Mouse (Mus musculus): ENCODE results near the gene Eaf2. TPM values are rescaled to one million over a fixed set of nuclear protein-coding genes. Genes with fewer than 3 reads are reported as not detected.

Gene Eaf2
- total RNA-seq (2017), result 11.5 to 14.9 TPM (median 13.4 TPM) in 3 replicates

- peak; percentile 99 for ATAC-seq (replicated peaks; ENCODE audit: insufficient number of reproducible peaks, low FRiP score, low TSS enrichment, poor library complexity, severe bottlenecking)
Observed at GRCm38 (mm10) chr16:36874583-36875275, at the start of gene Eaf2, which contains the start of gene Golgb1. Eaf2 (minus strand) TSS chr16:36875003. Golgb1 (plus strand) TSS chr16:36875140.

- no peak for ATAC-seq (replicated peaks; ENCODE audit: insufficient number of reproducible peaks, low FRiP score, low TSS enrichment, poor library complexity, severe bottlenecking)
Observed at GRCm38 (mm10) chr16:36924312-36924711, 49.5 kb upstream of the Eaf2 start.

- no peak for ATAC-seq (replicated peaks; ENCODE audit: insufficient number of reproducible peaks, low FRiP score, low TSS enrichment, poor library complexity, severe bottlenecking)
Observed at GRCm38 (mm10) chr16:36921980-36922379, 47.2 kb upstream of the Eaf2 start.

DNA sequence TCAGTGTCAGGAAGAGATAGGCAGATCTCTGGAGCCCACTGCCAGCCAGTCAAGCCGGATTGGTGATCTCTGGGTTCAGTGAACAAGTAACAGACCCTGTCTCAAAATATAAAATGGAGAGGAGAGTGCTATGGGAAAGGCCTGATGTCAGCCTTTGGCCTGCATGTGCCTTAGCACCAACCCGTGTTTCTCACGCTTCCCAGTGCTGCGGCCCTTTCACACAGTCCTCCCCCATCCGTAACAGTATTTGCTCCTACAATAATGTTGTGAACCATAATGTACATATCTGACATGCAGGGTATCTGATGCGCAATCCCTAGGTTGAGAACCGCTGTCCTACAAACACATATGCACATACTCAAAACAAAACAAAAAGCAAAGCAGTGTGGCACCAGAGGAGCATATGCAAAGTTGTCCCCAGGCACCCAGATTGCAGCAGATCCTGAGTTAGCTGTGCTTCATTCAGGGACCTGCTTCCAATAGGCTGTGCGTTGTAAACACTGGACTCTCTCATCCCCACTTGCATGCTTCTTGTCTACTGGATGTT, 46.3 kb upstream of the Eaf2 start:
- ATAC-seq (replicated peaks; ENCODE audit: insufficient number of reproducible peaks, low FRiP score, low TSS enrichment, poor library complexity, severe bottlenecking), result no peak

GRCm38 (mm10) chr16:36920410-36920809, 45.6 kb upstream of the Eaf2 start:
- ATAC-seq (replicated peaks; ENCODE audit: insufficient number of reproducible peaks, low FRiP score, low TSS enrichment, poor library complexity, severe bottlenecking), result no peak

- ATAC-seq (replicated peaks; ENCODE audit: insufficient number of reproducible peaks, low FRiP score, low TSS enrichment, poor library complexity, severe bottlenecking), result no peak
Observed at GRCm38 (mm10) chr16:36918505-36918904, 43.7 kb upstream of the Eaf2 start.

- no peak for ATAC-seq (replicated peaks; ENCODE audit: insufficient number of reproducible peaks, low FRiP score, low TSS enrichment, poor library complexity, severe bottlenecking)
Observed at GRCm38 (mm10) chr16:36914195-36914594, 39.4 kb upstream of the Eaf2 start.

DNA sequence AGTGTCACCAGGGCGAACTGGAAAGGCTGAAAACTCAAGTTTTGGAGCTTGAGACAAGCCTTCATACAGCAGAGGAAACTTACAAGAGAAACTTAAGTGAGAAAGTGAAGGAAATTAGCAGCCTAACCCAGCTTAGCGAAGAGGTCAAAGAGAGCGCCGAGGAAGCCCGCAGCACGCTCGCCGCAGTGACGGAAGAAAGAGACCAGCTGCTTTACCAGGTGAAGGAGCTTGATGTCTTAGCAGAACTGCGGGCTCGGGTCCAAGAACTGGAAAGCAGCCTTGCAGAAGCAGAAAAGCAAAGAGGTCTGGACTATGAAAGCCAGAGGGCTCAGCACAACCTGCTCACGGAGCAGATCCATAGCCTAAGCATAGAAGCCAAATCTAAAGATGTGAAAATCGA, 37.5 kb upstream of the Eaf2 start:
- ATAC-seq (replicated peaks; ENCODE audit: insufficient number of reproducible peaks, low FRiP score, low TSS enrichment, poor library complexity, severe bottlenecking), result no peak

GRCm38 (mm10) chr16:36911909-36912308, 37.1 kb upstream of the Eaf2 start:
- no peak for ATAC-seq (replicated peaks; ENCODE audit: insufficient number of reproducible peaks, low FRiP score, low TSS enrichment, poor library complexity, severe bottlenecking)

DNA sequence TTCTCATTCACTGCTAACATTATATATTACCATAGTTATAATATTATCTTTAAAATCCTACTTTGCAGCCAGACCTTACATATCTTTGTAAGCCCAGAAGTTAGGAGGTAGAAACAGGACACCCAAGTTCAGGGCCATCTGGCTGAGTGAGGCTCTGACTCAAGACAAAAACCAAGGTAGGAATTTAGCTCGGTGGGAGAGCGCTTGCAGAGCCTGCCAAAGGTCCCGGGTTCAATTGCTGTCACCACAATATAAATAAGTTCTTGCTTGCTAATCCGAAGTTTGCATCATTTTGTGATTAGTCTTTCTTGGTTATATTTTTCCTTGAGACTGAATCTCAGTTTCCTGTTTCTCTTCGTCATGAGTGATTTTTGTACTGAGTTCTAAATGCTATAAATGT, 28.4 kb upstream of the Eaf2 start:
- no peak for ATAC-seq (replicated peaks; ENCODE audit: insufficient number of reproducible peaks, low FRiP score, low TSS enrichment, poor library complexity, severe bottlenecking)

DNA sequence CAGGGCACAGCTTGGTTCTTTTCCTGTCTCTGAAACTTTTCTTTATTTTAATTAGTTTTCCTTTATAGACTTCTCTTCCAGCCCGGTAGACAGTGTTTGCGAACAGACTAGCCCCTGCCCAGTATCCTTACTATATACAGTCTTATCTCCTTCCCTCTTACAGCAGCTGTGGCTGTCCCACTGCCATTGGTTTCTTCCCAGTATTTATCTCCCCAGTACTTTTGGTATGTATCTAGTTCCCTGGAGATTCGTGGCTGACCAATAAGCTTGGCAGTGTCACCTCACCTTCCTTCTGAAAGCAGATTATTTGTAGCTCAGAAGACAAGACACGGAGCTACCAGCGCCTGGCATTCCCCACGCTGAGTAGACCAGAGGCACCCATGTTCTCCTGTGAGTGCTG, 21.9 kb upstream of the Eaf2 start:
- no peak for ATAC-seq (replicated peaks; ENCODE audit: insufficient number of reproducible peaks, low FRiP score, low TSS enrichment, poor library complexity, severe bottlenecking)

DNA sequence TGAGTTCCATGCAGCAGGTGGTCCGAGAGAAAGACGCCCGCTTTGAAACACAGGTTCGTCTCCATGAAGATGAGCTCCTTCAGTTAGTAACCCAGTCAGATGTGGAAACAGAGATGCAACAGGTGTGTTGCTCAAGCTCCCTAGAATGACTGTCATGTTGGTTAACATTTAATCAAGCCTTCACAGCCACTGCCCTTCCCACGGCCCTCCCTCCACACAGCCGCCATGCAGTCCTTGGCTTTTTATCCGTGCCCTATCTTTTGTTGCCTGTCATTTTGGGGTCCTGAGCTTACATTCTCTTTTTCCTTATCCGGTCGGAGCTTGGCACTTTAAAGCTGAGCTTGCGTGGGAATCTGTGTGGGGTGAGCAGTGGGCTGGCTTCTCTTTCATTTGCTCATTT, 18.5 kb upstream of the Eaf2 start:
- ATAC-seq (replicated peaks; ENCODE audit: insufficient number of reproducible peaks, low FRiP score, low TSS enrichment, poor library complexity, severe bottlenecking), result no peak

DNA sequence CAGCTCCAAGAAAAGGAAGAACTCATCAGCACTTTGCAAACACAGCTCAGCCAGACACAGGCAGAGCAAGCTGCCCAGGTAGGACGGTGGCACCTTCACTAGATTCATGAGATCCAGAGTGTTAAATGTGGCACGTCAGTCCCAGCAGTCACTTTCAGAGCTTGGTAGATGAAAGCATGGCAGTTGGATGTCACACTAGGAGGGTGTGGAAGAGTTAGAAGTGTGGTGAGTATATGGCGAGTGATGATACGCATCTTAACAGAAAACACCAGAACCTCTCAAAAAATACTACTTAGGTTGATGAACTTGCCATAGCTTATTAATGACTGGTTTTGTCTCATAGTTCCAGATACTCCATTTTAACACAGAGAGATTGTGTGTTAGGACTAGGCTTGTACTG, 16.6 kb upstream of the Eaf2 start:
- no peak for ATAC-seq (replicated peaks; ENCODE audit: insufficient number of reproducible peaks, low FRiP score, low TSS enrichment, poor library complexity, severe bottlenecking)

DNA sequence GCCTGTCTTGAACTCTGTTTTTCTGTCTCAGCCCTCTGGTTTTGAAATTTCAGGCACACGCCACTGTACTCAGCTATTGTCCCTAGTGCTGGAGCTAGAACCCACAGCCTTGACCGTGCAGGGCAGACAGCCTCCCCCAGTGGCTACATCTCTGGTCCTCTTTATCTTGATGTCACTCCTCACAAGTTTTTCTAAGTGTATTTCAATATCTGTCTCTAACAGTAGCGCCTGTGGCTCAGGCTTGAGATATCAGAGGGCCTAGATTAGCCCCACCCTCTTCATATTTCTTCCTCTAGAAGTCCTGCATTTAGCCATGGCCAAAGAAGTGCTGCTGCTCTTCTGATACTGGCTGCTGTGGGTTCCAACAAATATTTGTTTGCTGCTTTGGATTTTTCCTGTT, 15.8 kb upstream of the Eaf2 start:
- no peak for ATAC-seq (replicated peaks; ENCODE audit: insufficient number of reproducible peaks, low FRiP score, low TSS enrichment, poor library complexity, severe bottlenecking)

GRCm38 (mm10) chr16:36887546-36887945, 12.7 kb upstream of the Eaf2 start:
- ATAC-seq (replicated peaks; ENCODE audit: insufficient number of reproducible peaks, low FRiP score, low TSS enrichment, poor library complexity, severe bottlenecking), result no peak

- no peak for ATAC-seq (replicated peaks; ENCODE audit: insufficient number of reproducible peaks, low FRiP score, low TSS enrichment, poor library complexity, severe bottlenecking)
Observed at GRCm38 (mm10) chr16:36885912-36886311, 11.1 kb upstream of the Eaf2 start.

- no peak for ATAC-seq (replicated peaks; ENCODE audit: insufficient number of reproducible peaks, low FRiP score, low TSS enrichment, poor library complexity, severe bottlenecking)
Observed at GRCm38 (mm10) chr16:36884881-36885280, 10.1 kb upstream of the Eaf2 start.

- no peak for ATAC-seq (replicated peaks; ENCODE audit: insufficient number of reproducible peaks, low FRiP score, low TSS enrichment, poor library complexity, severe bottlenecking)
Observed at GRCm38 (mm10) chr16:36882737-36883343, 8.0 kb upstream of the Eaf2 start.

DNA sequence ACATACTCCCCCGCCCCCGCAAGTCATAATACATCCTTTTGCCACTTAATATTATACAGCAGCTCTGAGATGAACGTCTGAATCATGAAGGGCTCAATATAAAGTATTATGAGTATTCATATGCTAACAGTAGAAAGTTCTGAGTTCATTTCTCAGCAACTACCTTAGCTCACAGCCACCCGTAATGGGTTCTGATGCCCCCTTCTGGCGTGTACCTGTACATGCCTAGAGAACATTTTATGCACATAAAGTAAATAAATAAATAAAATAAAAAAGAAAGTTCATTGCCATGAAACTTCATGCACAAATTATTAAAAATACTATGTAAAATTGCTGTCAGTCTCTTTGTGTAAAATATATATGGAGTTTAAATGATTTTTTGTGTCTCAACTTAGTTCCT, 2.5 kb upstream of the Eaf2 start:
- ATAC-seq (replicated peaks; ENCODE audit: insufficient number of reproducible peaks, low FRiP score, low TSS enrichment, poor library complexity, severe bottlenecking), result no peak

DNA sequence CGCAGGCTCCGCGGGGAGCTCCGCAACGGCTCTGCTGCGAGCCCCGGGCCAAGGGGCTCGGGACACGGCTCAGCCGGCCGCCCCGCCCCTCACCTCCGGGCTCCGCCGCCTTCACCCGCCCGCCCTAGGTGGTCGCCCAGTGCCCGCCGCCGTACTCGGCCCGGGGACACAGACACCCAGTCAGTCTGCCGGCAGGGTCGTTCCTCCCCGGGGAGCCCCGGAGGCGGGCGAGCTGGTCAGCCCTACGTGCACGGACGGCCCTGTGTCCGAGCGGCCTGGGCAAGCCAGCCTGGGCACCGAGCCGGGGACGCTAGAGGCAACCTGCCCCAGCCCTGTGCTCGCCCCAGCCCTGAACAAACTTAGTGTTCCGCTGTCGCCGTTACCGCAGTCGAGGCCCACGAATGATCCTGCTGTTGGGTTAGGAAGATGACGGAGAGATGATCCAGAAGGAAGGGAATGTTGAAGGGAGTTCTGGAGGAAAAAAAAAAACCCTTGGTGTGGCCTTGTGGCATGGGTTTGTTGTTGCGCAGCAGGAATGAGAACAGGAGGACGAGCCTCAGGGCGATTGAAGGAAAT, 561 bp upstream of the Eaf2 start:
- ATAC-seq (replicated peaks; ENCODE audit: insufficient number of reproducible peaks, low FRiP score, low TSS enrichment, poor library complexity, severe bottlenecking), result no peak
